Mouse (Mus musculus): ENCODE results near the gene Inppl1.
A peak's percentile ranks its signal among the peaks of the same experiment; 100 is the strongest.

Inppl1 gene

GRCm38 (mm10) chr7:101837606-101838471 is at the start of gene Inppl1:
Gene Inppl1 (minus strand): TSS chr7:101838229.
- DNase-seq: peak; percentile 98

GRCm38 (mm10) chr7:101886274-101886673 is 48.2 kb upstream of the Inppl1 start:
- DNase-seq: no peak

- no peak for DNase-seq
These were observed 46.1 kb upstream of the Inppl1 start for GRCm38 (mm10) chr7:101884160-101884559.

GRCm38 (mm10) chr7:101882413-101883154 is 44.6 kb upstream of the Inppl1 start:
- peak; percentile 54 to 60 for DNase-seq

- no peak for DNase-seq
These were observed 42.8 kb upstream of the Inppl1 start for GRCm38 (mm10) chr7:101880855-101881254.

- no peak for DNase-seq
These were observed 37.9 kb upstream of the Inppl1 start for GRCm38 (mm10) chr7:101875978-101876377.

GRCm38 (mm10) chr7:101871296-101871695 is 33.3 kb upstream of the Inppl1 start:
- DNase-seq: peak; percentile 26 to 45

GRCm38 (mm10) chr7:101870629-101871028 is 32.6 kb upstream of the Inppl1 start, which contains the start of gene Folr1:
Gene Folr1 (minus strand): TSS chr7:101870788.
- DNase-seq: peak; percentile 73 to 87

- peak; percentile 49 to 60 for DNase-seq
These were observed 31.1 kb upstream of the Inppl1 start for GRCm38 (mm10) chr7:101869163-101869500.

GRCm38 (mm10) chr7:101868241-101869162 is 30.5 kb upstream of the Inppl1 start:
- DNase-seq: peak; percentile 67 to 79

GRCm38 (mm10) chr7:101867482-101867881 is 29.5 kb upstream of the Inppl1 start:
- DNase-seq: no peak

GRCm38 (mm10) chr7:101866491-101867265 is 28.6 kb upstream of the Inppl1 start:
- peak; percentile 40 to 42 for DNase-seq

- no peak for DNase-seq
These were observed 25.4 kb upstream of the Inppl1 start, which contains the start of gene Anapc15 for GRCm38 (mm10) chr7:101863415-101863814. Gene Anapc15 (plus strand): TSS chr7:101863715.

- no peak for DNase-seq
These were observed 24.3 kb upstream of the Inppl1 start for GRCm38 (mm10) chr7:101862291-101862690.

- DNase-seq: peak; percentile 71 to 80
These were observed 22.9 kb upstream of the Inppl1 start for GRCm38 (mm10) chr7:101860978-101861377.

GRCm38 (mm10) chr7:101858362-101858761 is 20.3 kb upstream of the Inppl1 start:
- no peak for DNase-seq

GRCm38 (mm10) chr7:101857094-101857493 is 19.1 kb upstream of the Inppl1 start, which contains the start of gene Folr2:
Gene Folr2 (minus strand): TSS chr7:101857194.
- DNase-seq: no peak

GRCm38 (mm10) chr7:101853816-101854215 is 15.8 kb upstream of the Inppl1 start:
- no peak for DNase-seq

- peak; percentile 31 to 60 for DNase-seq
These were observed 14.8 kb upstream of the Inppl1 start for GRCm38 (mm10) chr7:101852846-101853245.

GRCm38 (mm10) chr7:101851689-101852088 is 13.7 kb upstream of the Inppl1 start:
- DNase-seq: no peak

GRCm38 (mm10) chr7:101847934-101848333 is 9.9 kb upstream of the Inppl1 start:
- no peak for DNase-seq

GRCm38 (mm10) chr7:101844186-101844585 is 6.2 kb upstream of the Inppl1 start:
- no peak for DNase-seq

All from kidney, postnatal 36 days (tissue).